Mouse (Mus musculus) small intestine, adult 2 months (tissue): ENCODE data around the gene Cblb.

ENCODE experiments used
- CTCF ChIP-seq: fragments of 200-500 bp; IDR thresholded peaks from 2 replicates; pipeline ENCODE4 v1.5.1; 2012; ENCODE audit warnings: low read depth, mild to moderate bottlenecking, control low read depth, inconsistent platforms, low read length, moderate library complexity, mixed read lengths; ENCODE audit not compliant: insufficient replicate concordance, insufficient read length; ENCODE audit errors: extremely low read depth
- POLR2A ChIP-seq: fragments of 200-500 bp; IDR thresholded peaks from 2 replicates; pipeline ENCODE4 v1.6.1; 2012; ENCODE audit warnings: low read depth, mild to moderate bottlenecking, control low read depth, inconsistent platforms, low read length, moderate library complexity

GRCm38 (mm10) chr16:52023417-52023816 lies 7.6 kb upstream of the Cblb start:
- TF ChIP-seq POLR2A, result no peak
- no peak for TF ChIP-seq CTCF
